Mouse (Mus musculus) hindlimb bud, embryonic 11.5 days (tissue): ENCODE measurements at regions not wholly inside any gene's neighbourhood (a gene's known extent, or its start where the extent isn't known, plus 50 kb on each side); places are given as distances from the start of the nearest gene placed in this dataset.

Source experiments
- DNase-seq: peaks from one replicate; pipeline ENCODE4 v3.0.0-alpha.2; 2012; ENCODE audit warnings: low read depth, low spot score; ENCODE audit errors: extremely low spot score

GRCm38 (mm10) chr3:70321161-70321657 lies 313.8 kb downstream of the Otol1 start:
- no peak for DNase-seq

- DNase-seq, result no peak
Observed at GRCm38 (mm10) chr3:70324692-70325091, 317.3 kb downstream of the Otol1 start.
